Mouse (Mus musculus): ENCODE results near the gene Hils1.
A peak's percentile ranks its signal among the peaks of the same experiment; 100 is the strongest.
"Not testable (repeated sequence)": the region's sequence is repeated elsewhere in the genome, so short reads cannot be mapped to it uniquely, and the experiment has no call there.

The Hils1 gene

DNA sequence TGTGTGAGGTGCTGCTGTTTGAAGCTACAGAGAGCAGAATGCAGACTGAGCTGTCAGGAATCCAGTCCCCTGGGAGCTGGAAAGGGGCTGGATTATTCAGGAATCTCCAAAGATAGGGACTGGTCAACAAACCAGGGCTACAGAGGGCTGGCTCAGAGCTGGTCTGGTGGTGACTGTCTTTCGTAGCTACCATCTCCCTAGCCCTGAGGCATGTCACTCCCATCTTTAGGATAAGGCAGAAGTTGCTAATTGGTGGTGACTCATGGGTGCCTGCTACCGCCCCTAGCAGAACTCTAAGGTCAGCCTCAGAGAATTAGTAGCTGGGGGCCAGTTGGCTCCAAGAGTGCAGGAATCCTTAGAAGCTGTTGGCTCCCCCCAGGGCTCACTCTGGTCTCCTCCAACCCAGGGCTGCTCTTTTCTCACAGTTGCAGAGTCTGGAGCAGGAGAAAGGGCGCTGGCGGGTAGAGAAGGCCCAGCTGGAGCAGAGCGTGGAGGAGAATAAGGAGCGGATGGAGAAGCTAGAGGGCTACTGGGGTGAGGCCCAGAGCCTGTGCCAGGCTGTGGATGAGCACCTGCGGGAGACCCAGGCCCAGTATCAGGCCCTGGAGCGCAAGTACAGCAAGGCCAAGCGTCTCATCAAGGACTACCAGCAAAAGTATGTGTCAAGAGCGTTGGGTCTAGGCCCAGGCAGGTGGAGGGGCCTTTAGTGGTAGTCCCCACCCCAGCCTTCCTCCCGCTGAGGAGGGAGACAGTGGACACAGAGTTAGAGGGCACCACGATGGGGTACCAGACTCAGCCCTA lies 36.9 kb downstream of the Hils1 start:
- DNase-seq (ENCODE audit: low spot score) = peak; percentile 88

DNA sequence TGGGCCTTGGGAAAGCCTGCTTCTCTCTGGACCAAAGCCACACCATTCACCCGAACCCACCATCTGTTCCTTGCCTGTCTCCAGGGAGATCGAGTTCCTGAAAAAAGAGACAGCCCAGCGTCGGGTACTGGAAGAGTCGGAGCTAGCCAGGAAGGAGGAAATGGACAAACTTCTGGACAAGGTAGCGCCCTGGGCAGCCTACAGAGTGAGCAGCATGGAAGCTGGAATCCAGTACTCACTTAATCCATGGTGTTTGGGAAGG lies 37.5 kb downstream of the Hils1 start:
- DNase-seq (ENCODE audit: low spot score) = no peak

- DNase-seq (ENCODE audit: low spot score) = no peak
These were observed 38.6 kb downstream of the Hils1 start for GRCm38 (mm10) chr11:95006038-95006437.

GRCm38 (mm10) chr11:95006525-95007219 lies 39.3 kb downstream of the Hils1 start:
- DNase-seq (ENCODE audit: low spot score) = peak; percentile 66

DNA sequence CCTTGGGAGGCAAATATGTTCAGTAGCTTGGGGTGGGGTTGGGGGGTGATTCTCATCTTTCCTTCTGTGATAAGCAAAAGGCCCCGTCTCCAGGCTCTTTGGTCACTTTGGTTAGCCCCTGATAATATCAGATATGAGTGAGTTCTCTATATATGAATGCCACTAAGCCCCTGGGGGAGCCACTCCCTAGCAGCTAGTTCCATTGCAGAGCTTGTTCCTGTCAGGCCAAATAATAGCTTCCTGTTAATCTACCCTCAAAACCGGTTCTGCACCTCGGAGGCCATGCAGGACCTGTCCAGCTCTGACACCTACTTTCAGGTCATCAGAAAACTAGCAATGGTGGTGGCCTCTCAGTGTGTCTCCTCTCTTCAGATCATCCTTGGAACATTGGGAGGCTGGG lies 40.0 kb downstream of the Hils1 start:
- DNase-seq (ENCODE audit: low spot score) = no peak

DNA sequence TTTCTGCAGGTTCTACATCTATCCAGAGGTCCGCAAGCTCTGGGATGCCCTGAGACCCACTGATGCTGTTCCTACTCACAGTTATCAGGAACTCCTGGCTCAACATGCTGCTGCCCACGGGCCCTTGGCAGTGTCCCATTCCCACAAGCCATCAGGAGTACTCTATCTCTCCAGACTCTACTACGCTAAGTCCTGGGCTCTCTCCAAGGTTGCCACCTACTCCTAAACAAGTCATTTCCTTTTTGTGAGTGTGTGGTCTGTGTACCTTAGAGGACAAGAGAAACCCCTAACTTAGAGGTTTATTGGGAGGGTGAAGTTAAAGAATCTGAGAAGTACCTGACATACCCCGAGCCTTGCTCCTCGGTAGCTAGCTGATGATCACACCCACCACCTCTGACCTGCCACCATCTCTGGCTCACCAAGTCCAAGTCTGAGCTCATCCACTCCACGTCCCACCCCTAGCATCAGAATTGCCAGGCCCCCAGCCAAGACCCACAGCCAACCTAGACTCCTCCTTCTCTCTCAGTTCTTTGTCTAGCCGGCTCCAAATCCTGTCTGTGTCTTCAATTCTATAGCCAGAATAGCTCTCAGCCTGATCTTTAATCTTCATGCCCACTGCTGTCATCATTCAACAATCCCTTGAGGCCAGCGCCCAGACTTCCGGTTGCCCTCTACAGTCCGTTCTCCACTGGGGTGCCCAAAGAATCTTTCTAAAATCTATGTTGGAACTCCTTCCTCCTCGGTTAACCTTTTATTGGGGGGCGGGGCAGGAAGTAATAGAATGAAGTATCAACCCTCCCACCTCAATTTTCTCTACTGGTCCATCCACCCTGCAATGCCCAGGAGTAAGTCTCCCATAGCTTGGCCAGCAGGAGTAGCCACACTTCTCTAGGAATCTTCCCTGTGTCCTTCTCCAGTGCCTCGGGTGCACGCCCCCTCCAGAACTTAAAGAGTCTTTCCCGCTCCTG lies 41.6 kb downstream of the Hils1 start:
- DNase-seq (ENCODE audit: low spot score) = peak; percentile 75

- DNase-seq (ENCODE audit: low spot score) = peak; percentile 89
These were observed 42.2 kb downstream of the Hils1 start, which contains the start of gene Samd14 for GRCm38 (mm10) chr11:95009629-95010014. Gene Samd14 (plus strand): TSS chr11:95009879.

DNA sequence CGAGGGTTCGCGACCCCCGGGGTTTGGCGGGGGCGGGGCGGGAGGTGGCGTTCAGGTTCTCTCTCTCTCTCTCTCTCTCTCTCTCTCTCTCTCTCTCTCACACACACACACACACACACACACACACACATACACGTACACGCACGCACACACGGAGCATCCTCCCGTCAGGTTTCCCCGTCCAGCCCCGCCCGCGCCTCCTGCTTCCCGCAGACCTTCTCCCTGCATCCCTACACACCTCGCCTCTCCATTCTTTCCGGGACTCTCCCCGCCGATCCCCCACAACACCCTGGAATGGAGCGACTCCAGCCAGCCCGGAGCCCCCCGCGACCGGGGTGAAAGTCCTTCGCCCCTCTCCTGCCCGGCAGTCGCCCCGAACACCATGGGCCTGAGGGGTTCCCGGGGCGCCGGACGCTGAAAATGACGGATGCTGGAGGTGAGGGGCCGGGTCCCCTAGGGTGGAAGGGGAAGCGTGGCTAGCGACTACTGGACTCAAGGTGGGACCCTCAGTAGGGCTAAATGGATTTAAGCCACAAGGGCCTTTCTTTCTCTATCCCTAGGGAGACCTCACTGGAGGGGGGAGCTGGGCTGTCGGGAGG lies 42.8 kb downstream of the Hils1 start:
- DNase-seq (ENCODE audit: low spot score) = no peak

- not testable (repeated sequence) for DNase-seq (ENCODE audit: low spot score)
These were observed 43.5 kb downstream of the Hils1 start for GRCm38 (mm10) chr11:95010841-95011403.

- DNase-seq (ENCODE audit: low spot score) = no peak
These were observed 44.0 kb downstream of the Hils1 start for GRCm38 (mm10) chr11:95011416-95011815.

DNA sequence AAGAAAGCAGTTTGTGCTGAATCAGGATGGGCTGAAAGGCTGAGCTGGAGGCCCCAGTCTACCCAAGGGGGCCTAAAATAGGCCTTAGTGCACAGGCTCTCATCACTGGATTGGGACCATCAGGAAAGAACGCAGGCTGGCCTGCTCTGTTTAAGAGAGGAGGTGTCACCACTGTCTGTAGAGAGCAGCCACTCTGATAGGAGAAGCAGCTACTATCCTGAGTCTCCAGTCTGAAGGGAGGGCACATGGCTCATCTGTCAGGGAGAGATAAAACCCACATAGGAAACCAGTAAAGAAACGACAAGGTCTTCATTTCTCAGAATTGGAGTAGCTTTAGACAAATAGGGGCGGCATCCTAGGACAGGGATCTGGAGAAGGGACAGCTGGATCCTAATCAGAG lies 44.7 kb downstream of the Hils1 start:
- no peak for DNase-seq (ENCODE audit: low spot score)

DNA sequence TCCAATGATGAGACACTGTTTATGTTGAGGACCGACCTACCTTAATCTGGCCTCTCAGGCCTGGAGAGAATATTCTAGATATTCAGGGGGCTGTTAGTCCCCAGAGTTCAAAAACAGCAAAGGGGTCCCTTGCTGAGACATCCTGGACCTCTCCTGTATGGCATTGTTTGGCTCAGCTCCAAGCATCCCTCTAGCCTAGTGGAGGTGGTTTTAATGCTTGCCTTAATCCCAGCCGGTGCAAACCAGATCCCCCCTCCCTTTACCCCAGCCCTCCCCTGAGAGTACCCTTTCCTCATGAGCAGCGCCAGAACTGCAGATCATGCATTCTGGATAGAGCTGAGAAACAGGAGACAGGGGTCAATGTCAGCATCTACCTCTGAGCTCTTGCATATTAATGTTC lies 45.1 kb downstream of the Hils1 start:
- no peak for DNase-seq (ENCODE audit: low spot score)

DNA sequence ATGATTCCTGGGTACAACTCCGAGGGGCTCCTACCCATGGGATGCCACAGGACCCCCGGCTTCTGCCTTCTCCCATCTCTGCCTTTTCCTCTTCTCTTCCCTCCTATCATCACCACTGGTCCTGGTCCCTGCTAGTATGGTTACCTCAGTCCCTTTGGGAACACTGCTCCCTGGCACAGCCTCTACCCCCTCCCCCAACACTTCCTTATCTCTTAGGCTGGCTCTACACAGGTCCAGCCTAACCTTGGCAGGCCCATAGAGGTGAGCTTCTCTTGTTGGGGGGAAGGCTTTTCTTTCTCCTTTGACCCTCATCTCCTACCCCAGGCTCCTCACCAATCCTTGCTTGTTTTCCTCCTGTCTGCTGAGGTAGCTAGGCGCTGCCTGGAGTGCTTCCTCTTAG lies 48.1 kb downstream of the Hils1 start:
- no peak for DNase-seq (ENCODE audit: low spot score)

Measured in MN1 (cell line).